In genomic region chr4:119492291-119492932, GRCm38 (mm10) we compare ENCODE assay signal across 8 mouse cellular contexts. TPM values are rescaled to one million over a fixed set of nuclear protein-coding genes. Genes with fewer than 3 reads are reported as not detected.
DNase-seq lines count a peak whose midpoint lies in the region; ATAC-seq and TF ChIP-seq lines count a peak whose summit lies in the region.

Rimkla (minus strand) TSS chr4:119492628.

- H3K4me3 ChIP-seq in cortical plate, adult 2 months (ENCODE audit: insufficient read depth, low read length): peak within 1 kb of the TSS; percentile 58
- H3K4me3 ChIP-seq in hindbrain, postnatal 0 days (ENCODE audit: low read length): peak within 1 kb of the TSS; percentile 64
- H3K4me3 ChIP-seq in left cerebral cortex, adult 2 months: peak within 1 kb of the TSS; percentile 65

- peak; percentile 67 to 69 for DNase-seq in adrenal gland, adult 18-20 months (ENCODE audit: low spot score in 2 of 2)
- DNase-seq in gastrocnemius, postnatal 10 days: peak; percentile 70
- DNase-seq in hindbrain, postnatal 0 days (ENCODE audit: low spot score): peak; percentile 83
- peak; percentile 61 to 73 for DNase-seq in left cerebral cortex, adult 2 months (ENCODE audit: extremely low spot score in 1 of 2, low spot score in 2 of 2)
- peak; percentile 45 for DNase-seq in lung, postnatal 36 days
- DNase-seq in right cerebral cortex, adult 2 months (ENCODE audit: low spot score in 2 of 2): peak; percentile 54 to 55
- DNase-seq in urinary bladder, adult 2 months (ENCODE audit: low spot score): peak; percentile 52

- peak within 1 kb of the TSS; percentile 19 for H3K27ac ChIP-seq in cortical plate, adult 2 months (ENCODE audit: insufficient read depth, low read length)
- peak within 1 kb of the TSS; percentile 72 for H3K27ac ChIP-seq in hindbrain, postnatal 0 days
- peak within 1 kb of the TSS; percentile 71 for H3K27ac ChIP-seq in left cerebral cortex, adult 2 months

- H3K9ac ChIP-seq in hindbrain, postnatal 0 days (replicated peaks; ENCODE audit: low read length): peak within 1 kb of the TSS; percentile 70

- no peaks in the 10 kb centered on the region for H3K36me3 ChIP-seq in hindbrain, postnatal 0 days (ENCODE audit: insufficient read depth, low read length)

- TF ChIP-seq POLR2A in cortical plate, adult 2 months (IDR thresholded peaks at IDR 0.05; ENCODE audit: extremely low read depth, insufficient read depth, low read length): 0 out of 2 replicates have a peak, but pooled peaks have one; percentile 22

- H3K4me2 ChIP-seq in hindbrain, postnatal 0 days (ENCODE audit: low read depth, low read length): peak within 1 kb of the TSS; percentile 64

- intact Hi-C loops in left cerebral cortex, adult 2 months (cut with DNase I): loop anchor here (2.0 kb wide), 1 partner anchor 46 kb away; the partner anchor contains the start of gene Frg2f1

- no peaks in the 10 kb centered on the region for H3K4me1 ChIP-seq in cortical plate, adult 2 months (ENCODE audit: control insufficient read depth, insufficient read depth, low read length)
- no peaks in the 10 kb centered on the region for H3K4me1 ChIP-seq in hindbrain, postnatal 0 days (ENCODE audit: insufficient read depth, low read length)

- peak; percentile 87 for ATAC-seq in hindbrain, postnatal 0 days

- no peaks in the 10 kb centered on the region for H3K9me3 ChIP-seq in hindbrain, postnatal 0 days (ENCODE audit: low read length)

- no peak for TF ChIP-seq CTCF in cortical plate, adult 2 months (IDR thresholded peaks at IDR 0.05; ENCODE audit: extremely low read depth, insufficient read depth, low read length)
- no peak for TF ChIP-seq CTCF in hindbrain, postnatal 0 days (IDR thresholded peaks at IDR 0.05; ENCODE audit: low read depth)
- no peak for TF ChIP-seq CTCF in left cerebral cortex, adult 2 months (IDR thresholded peaks at IDR 0.05)

- WGBS in hindbrain, postnatal 0 days: 2% methylated on average over 62 of the region's 77 CpGs

- no peaks in the 10 kb centered on the region for H3K27me3 ChIP-seq in hindbrain, postnatal 0 days (ENCODE audit: insufficient read depth, low read length)

RNA-seq across cellular contexts. Expression of gene Rimkla, which starts in this region (rescaled TPM):
- total RNA-seq in adrenal gland, adult 18-20 months (2021): under 1 TPM; 0.10 to 0.13 TPM
- 8.4 and 9.0 TPM in 2 replicates for polyA plus RNA-seq in cortical plate, adult 2 months (2012; rRNA removed)
- under 1 TPM; 0.41 to 0.47 TPM for total RNA-seq in gastrocnemius, postnatal 10 days (2021)
- 39.8 and 43.1 TPM in 2 replicates for total RNA-seq in hindbrain, postnatal 0 days (2014; rRNA removed)
- 20.9 and 23.1 TPM in 2 replicates for polyA plus RNA-seq in hindbrain, postnatal 0 days (2015; fragmentation: Nextera tagmentation; extraction: Ambion mirVana)
- total RNA-seq in left cerebral cortex, adult 2 months (2021): 1 to 10 TPM; 6.2 to 9.3 TPM
- polyA plus RNA-seq in urinary bladder, adult 2 months (2012; rRNA removed): 0.21 and 0.29 TPM in 2 replicates

Comparison
In these comparisons a context has a peak if more than half of its experiments do, and no peak if none do; other contexts are left out.
1. Peak in every context shown above with its lines: DNase-seq, ATAC-seq, H3K4me3 ChIP-seq and H3K27ac ChIP-seq.
2. RNA of gene Rimkla (total RNA-seq): 39.8 to 43.1 TPM in hindbrain, postnatal 0 days and 6.2 to 9.3 TPM in left cerebral cortex, adult 2 months; 0.41 to 0.47 TPM in gastrocnemius, postnatal 10 days and 0.10 to 0.13 TPM in adrenal gland, adult 18-20 months; every median in the first group is over 4 times any median in the second.
3. Peak in DNase-seq in adrenal gland, adult 18-20 months; RNA of the gene not detected or under 1 TPM.
4. Peak in DNase-seq in gastrocnemius, postnatal 10 days; RNA of the gene not detected or under 1 TPM.
5. Peak in DNase-seq in urinary bladder, adult 2 months; RNA of the gene not detected or under 1 TPM.
6. H3K27ac ChIP-seq: peak in every context shown above with its lines; median percentile 72 in hindbrain, postnatal 0 days; 71 in left cerebral cortex, adult 2 months; 19 in cortical plate, adult 2 months.